Mouse (Mus musculus): ENCODE results near the gene Urm1.

- TF ChIP-seq CTCF (IDR thresholded peaks at IDR 0.05; ENCODE audit: low read depth, low read length) (no peak), POLR2AphosphoS5 (IDR thresholded peaks at IDR 0.05; ENCODE audit: insufficient replicate concordance, low read depth, low read length) (no peak), GATA1 (IDR thresholded peaks at IDR 0.05; ENCODE audit: borderline replicate concordance, low read length) (no peak), TAL1 (conservative IDR thresholded peaks at IDR 0.05; ENCODE audit: low read depth, low read length) (no peak), GATA2 (IDR thresholded peaks at IDR 0.05; ENCODE audit: borderline replicate concordance, low read depth, low read length) (no peak)
Measured at GRCm38 (mm10) chr2:29826926-29827708, 7.2 kb downstream of the Urm1 start.
